Mouse (Mus musculus) midbrain, embryonic 13.5 days (tissue): ENCODE measurements around the gene Cnot6l. TPM values are rescaled to one million over a fixed set of nuclear protein-coding genes. Genes with fewer than 3 reads are reported as not detected.

Source experiments
- ATAC-seq: fragments of 200-750 bp; cut with Nextera tagmentation; 2 replicates; pipeline ENCODE4 v1.8.0; 2017; ENCODE audit warnings: mild to moderate bottlenecking, moderate TSS enrichment, moderate library complexity
- H3K27ac ChIP-seq: fragments of 300-500 bp; sonication (generic); 2 replicates; pipeline ENCODE4 v1.5.1; 2015; ENCODE audit warnings: inconsistent platforms, mild to moderate bottlenecking, moderate library complexity
- H3K27me3 ChIP-seq: fragments of 300-500 bp; sonication (generic); 2 replicates; pipeline ENCODE4 v1.6.1; 2015; ENCODE audit warnings: mild to moderate bottlenecking, inconsistent platforms
- H3K36me3 ChIP-seq: fragments of 300-500 bp; sonication (generic); 2 replicates; pipeline ENCODE4 v1.6.1; 2015; ENCODE audit warnings: mild to moderate bottlenecking, inconsistent platforms
- H3K4me1 ChIP-seq: fragments of 300-500 bp; sonication (generic); replicated peaks from 2 replicates; pipeline ENCODE4 v1.6.1; 2015; ENCODE audit warnings: inconsistent platforms
- H3K4me2 ChIP-seq: fragments of 300-500 bp; sonication (generic); replicated peaks from 2 replicates; pipeline ENCODE4 v1.6.1; 2015; ENCODE audit warnings: moderate library complexity, mild to moderate bottlenecking, inconsistent platforms
- H3K4me3 ChIP-seq: fragments of 300-500 bp; sonication (generic); replicated peaks from 2 replicates; pipeline ENCODE4 v1.5.1; 2015; ENCODE audit warnings: mild to moderate bottlenecking, inconsistent platforms
- H3K9ac ChIP-seq: fragments of 300-500 bp; sonication (generic); replicated peaks from 2 replicates; pipeline ENCODE4 v1.6.1; 2015; ENCODE audit warnings: mild to moderate bottlenecking, inconsistent platforms
- H3K9me3 ChIP-seq: fragments of 300-500 bp; sonication (generic); 2 replicates; pipeline ENCODE4 v1.6.1; 2016; ENCODE audit warnings: mild to moderate bottlenecking, inconsistent platforms
- WGBS: fragments of 180-500 bp; shearing (Covaris S2); methylation state at CpG from one replicate; pipeline ENCODE4 v1.1.7; 2015; 5-methylcytosine and 5-hydroxymethylcytosine counted together
- polyA plus RNA-seq: library from polyadenylated mRNA; unstranded; fragments of >200 nt; fragmentation: Nextera tagmentation; extraction: Ambion mirVana; gene quantifications from 2 replicates; pipeline ENCODE4 v1.2.1, GENCODE M21; 2015

Cnot6l gene
- polyA plus RNA-seq, 1 experiment from 2014 or later: 13.4 TPM

GRCm38 (mm10) chr5:96160467-96161262 lies 3.3 kb downstream of the Cnot6l start:
- under 1% methylated on average over 36 of the region's 50 CpGs for WGBS
- Histone ChIP-seq H3K9me3 (no peaks in the 10 kb centered on the region), H3K4me3 (peak overlapping the region; percentile 97), H3K36me3 (no peaks in the 10 kb centered on the region), H3K27me3 (no peaks in the 10 kb centered on the region), H3K9ac (peak overlapping the region; percentile 96), H3K27ac (peak overlapping the region; percentile 99), H3K4me1 (peaks cover 14% of the 10 kb centered on the region), H3K4me2 (peak overlapping the region; percentile 73)
- peak; percentile 4 for ATAC-seq

GRCm38 (mm10) chr5:96142351-96142750 lies 21.6 kb downstream of the Cnot6l start:
- no peaks in the 10 kb centered on the region for H3K4me1 ChIP-seq
- H3K9me3 ChIP-seq: no peaks in the 10 kb centered on the region
- ATAC-seq: no peak
- H3K36me3 ChIP-seq: no peaks in the 10 kb centered on the region
- H3K4me2 ChIP-seq: no peak overlapping the region
- H3K9ac ChIP-seq: no peak overlapping the region
- no peak overlapping the region for H3K4me3 ChIP-seq
- WGBS: 92% methylated on average over 2 of the region's 2 CpGs
- no peak overlapping the region for H3K27ac ChIP-seq
- H3K27me3 ChIP-seq: no peaks in the 10 kb centered on the region

GRCm38 (mm10) chr5:96130683-96131082 lies 33.3 kb downstream of the Cnot6l start:
- 0 out of 2 replicates have a peak, but pooled peaks cover 5% of the 10 kb centered on the region for H3K4me1 ChIP-seq
- no peaks in the 10 kb centered on the region for H3K9me3 ChIP-seq
- no peak overlapping the region for H3K27ac ChIP-seq
- no peak overlapping the region for H3K4me3 ChIP-seq
- H3K36me3 ChIP-seq: peaks cover 11% of the 10 kb centered on the region; the same call in 1 of the 2 replicates
- no peak overlapping the region for H3K9ac ChIP-seq
- no peak for ATAC-seq
- H3K27me3 ChIP-seq: no peaks in the 10 kb centered on the region
- H3K4me2 ChIP-seq: no peak overlapping the region
- WGBS: 93% methylated on average over 2 of the region's 2 CpGs

GRCm38 (mm10) chr5:96126856-96127255 lies 37.1 kb downstream of the Cnot6l start:
- WGBS: 100% methylated on average over 1 of the region's 1 CpGs
- H3K4me2 ChIP-seq: no peak overlapping the region
- no peak for ATAC-seq
- H3K27ac ChIP-seq: no peak overlapping the region
- H3K4me1 ChIP-seq: no peaks in the 10 kb centered on the region
- H3K9me3 ChIP-seq: no peaks in the 10 kb centered on the region
- peaks cover 9% of the 10 kb centered on the region; the same call in 1 of the 2 replicates for H3K36me3 ChIP-seq
- no peak overlapping the region for H3K4me3 ChIP-seq
- no peaks in the 10 kb centered on the region for H3K27me3 ChIP-seq
- no peak overlapping the region for H3K9ac ChIP-seq

GRCm38 (mm10) chr5:96114943-96115342 lies 49.0 kb downstream of the Cnot6l start:
- H3K27ac ChIP-seq: no peak overlapping the region

GRCm38 (mm10) chr5:96104644-96105043 lies 59.3 kb downstream of the Cnot6l start:
- 92% methylated on average over 1 of the region's 1 CpGs for WGBS

More at GRCm38 (mm10) chr5:96114943-96115342, 49.0 kb downstream of the Cnot6l start:
- 81% methylated on average over 3 of the region's 3 CpGs for WGBS
- H3K4me2 ChIP-seq: no peak overlapping the region
- no peak overlapping the region for H3K4me3 ChIP-seq
- ATAC-seq: no peak
- H3K9me3 ChIP-seq: no peaks in the 10 kb centered on the region
- H3K27me3 ChIP-seq: no peaks in the 10 kb centered on the region
- H3K9ac ChIP-seq: no peak overlapping the region
- peaks cover 7% of the 10 kb centered on the region for H3K36me3 ChIP-seq
- no peaks in the 10 kb centered on the region for H3K4me1 ChIP-seq

GRCm38 (mm10) chr5:96091468-96091867 lies 72.5 kb downstream of the Cnot6l start:
- H3K27me3 ChIP-seq: no peaks in the 10 kb centered on the region
- H3K9ac ChIP-seq: no peak overlapping the region
- peaks cover 7% of the 10 kb centered on the region for H3K36me3 ChIP-seq
- 97% methylated on average over 2 of the region's 2 CpGs for WGBS
- H3K9me3 ChIP-seq: no peaks in the 10 kb centered on the region
- H3K4me1 ChIP-seq: no peaks in the 10 kb centered on the region
- no peak overlapping the region for H3K4me2 ChIP-seq
- no peak overlapping the region for H3K27ac ChIP-seq
- ATAC-seq: no peak
- no peak overlapping the region for H3K4me3 ChIP-seq

More at GRCm38 (mm10) chr5:96104644-96105043, 59.3 kb downstream of the Cnot6l start:
- ATAC-seq: no peak
- no peak overlapping the region for H3K27ac ChIP-seq
- no peaks in the 10 kb centered on the region for H3K9me3 ChIP-seq
- no peaks in the 10 kb centered on the region for H3K4me1 ChIP-seq
- H3K27me3 ChIP-seq: no peaks in the 10 kb centered on the region
- H3K4me2 ChIP-seq: no peak overlapping the region
- no peak overlapping the region for H3K9ac ChIP-seq
- peaks cover 11% of the 10 kb centered on the region for H3K36me3 ChIP-seq
- H3K4me3 ChIP-seq: no peak overlapping the region

GRCm38 (mm10) chr5:96085324-96085723 lies 78.6 kb downstream of the Cnot6l start:
- H3K4me1 ChIP-seq: no peaks in the 10 kb centered on the region
- no peak overlapping the region for H3K9ac ChIP-seq
- no peak for ATAC-seq
- H3K4me2 ChIP-seq: no peak overlapping the region
- no peaks in the 10 kb centered on the region for H3K27me3 ChIP-seq
- no peaks in the 10 kb centered on the region for H3K9me3 ChIP-seq
- no peak overlapping the region for H3K4me3 ChIP-seq
- no peak overlapping the region for H3K27ac ChIP-seq
- H3K36me3 ChIP-seq: peaks cover 7% of the 10 kb centered on the region; the same call in 1 of the 2 replicates

GRCm38 (mm10) chr5:96079026-96079425 lies 84.9 kb downstream of the Cnot6l start:
- Histone ChIP-seq H3K4me3 (no peak overlapping the region), H3K36me3 (peaks cover 18% of the 10 kb centered on the region), H3K27me3 (no peaks in the 10 kb centered on the region), H3K4me2 (no peak overlapping the region), H3K9ac (no peak overlapping the region), H3K9me3 (no peaks in the 10 kb centered on the region), H3K4me1 (no peaks in the 10 kb centered on the region), H3K27ac (no peak overlapping the region)
- 81% methylated on average over 1 of the region's 1 CpGs for WGBS
- ATAC-seq: no peak

- H3K4me1 ChIP-seq: no peaks in the 10 kb centered on the region
- H3K9me3 ChIP-seq: no peaks in the 10 kb centered on the region
- H3K4me2 ChIP-seq: no peak overlapping the region
- H3K9ac ChIP-seq: no peak overlapping the region
- H3K36me3 ChIP-seq: no peaks in the 10 kb centered on the region
- H3K4me3 ChIP-seq: no peak overlapping the region
- no peak overlapping the region for H3K27ac ChIP-seq
- no peak for ATAC-seq
- H3K27me3 ChIP-seq: no peaks in the 10 kb centered on the region
Observed at GRCm38 (mm10) chr5:96065591-96065990, 98.4 kb downstream of the Cnot6l start.

GRCm38 (mm10) chr5:96042492-96042891 lies 121.5 kb downstream of the Cnot6l start:
- no peaks in the 10 kb centered on the region for H3K36me3 ChIP-seq
- 97% methylated on average over 3 of the region's 3 CpGs for WGBS

GRCm38 (mm10) chr5:96041507-96042104 lies 122.4 kb downstream of the Cnot6l start:
- Histone ChIP-seq H3K9me3 (no peaks in the 10 kb centered on the region), H3K4me1 (0 out of 2 replicates have a peak, but pooled peaks cover 4% of the 10 kb centered on the region), H3K4me3 (no peak overlapping the region), H3K36me3 (no peaks in the 10 kb centered on the region), H3K27me3 (no peaks in the 10 kb centered on the region), H3K9ac (no peak overlapping the region), H3K27ac (no peak overlapping the region), H3K4me2 (no peak overlapping the region)
- ATAC-seq: no peak
- WGBS: 80% methylated on average over 7 of the region's 7 CpGs

More at GRCm38 (mm10) chr5:96042492-96042891, 121.5 kb downstream of the Cnot6l start:
- H3K9ac ChIP-seq: no peak overlapping the region
- no peaks in the 10 kb centered on the region for H3K9me3 ChIP-seq
- H3K4me2 ChIP-seq: no peak overlapping the region
- H3K4me3 ChIP-seq: no peak overlapping the region
- ATAC-seq: no peak
- H3K27me3 ChIP-seq: no peaks in the 10 kb centered on the region
- H3K27ac ChIP-seq: no peak overlapping the region
- H3K4me1 ChIP-seq: 0 out of 2 replicates have a peak, but pooled peaks cover 4% of the 10 kb centered on the region
